Mouse (Mus musculus): ENCODE data around the gene Fgfr2. TPM values are rescaled to one million over a fixed set of nuclear protein-coding genes. Genes with fewer than 3 reads are reported as not detected.
A peak's percentile ranks its signal among the peaks of the same experiment; 100 is the strongest.

Gene Fgfr2
- polyA plus RNA-seq, 1 experiment from 2014 or later, result 106 TPM

DNA sequence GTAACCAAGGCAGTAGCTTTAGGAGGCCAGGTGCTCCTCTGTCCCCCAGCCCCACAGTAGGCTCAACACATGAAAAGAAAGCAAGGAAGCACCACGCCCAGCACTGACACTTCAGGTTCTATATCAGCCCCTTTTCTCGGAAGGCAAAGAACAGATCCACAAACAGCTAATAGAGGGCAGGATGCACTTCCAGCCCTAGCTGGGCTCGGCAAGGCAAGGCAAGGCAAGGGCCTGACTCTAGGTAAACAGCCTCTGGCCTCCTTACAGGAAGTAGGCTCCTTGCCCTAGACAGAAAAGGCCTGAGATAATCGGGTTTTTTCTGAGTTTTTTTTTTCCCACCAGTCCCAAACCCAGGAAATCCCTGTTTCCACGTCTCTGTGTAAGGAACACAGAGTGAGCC, 433.4 kb downstream of the Fgfr2 start:
- DNase-seq (ENCODE audit: low spot score) (no peak), ATAC-seq (ENCODE audit: low read depth) (no peak)
- no peaks in the 10 kb centered on the region for H3K36me3 ChIP-seq (ENCODE audit: control insufficient read depth, insufficient read depth, low read length)
- peak overlapping the region; percentile 63 for H3K27ac ChIP-seq (replicated peaks; ENCODE audit: low read depth, low read length)
- H3K4me3 ChIP-seq (ENCODE audit: low read depth, low read length), result no peak overlapping the region
- H3K9me3 ChIP-seq (ENCODE audit: control insufficient read depth, low read length), result 0 out of 2 replicates have a peak, but pooled peaks cover 2% of the 10 kb centered on the region
- no peaks in the 10 kb centered on the region for H3K27me3 ChIP-seq (replicated peaks; ENCODE audit: control insufficient read depth, insufficient read depth, low read length)
- H3K9ac ChIP-seq (ENCODE audit: low read depth, low read length), result no peak overlapping the region
- 52% methylated on average over 5 of the region's 5 CpGs for WGBS
- H3K4me1 ChIP-seq (ENCODE audit: control insufficient read depth, insufficient read depth, low read length), result peaks cover 13% of the 10 kb centered on the region
- no peak overlapping the region for H3K4me2 ChIP-seq (ENCODE audit: low read depth, low read length)

GRCm38 (mm10) chr7:132688721-132689120, 434.4 kb downstream of the Fgfr2 start:
- peak overlapping the region; percentile 63; the same call in 1 of the 2 replicates for H3K27ac ChIP-seq (replicated peaks; ENCODE audit: low read depth, low read length)
- H3K4me1 ChIP-seq (ENCODE audit: control insufficient read depth, insufficient read depth, low read length), result peaks cover 13% of the 10 kb centered on the region
- H3K4me2 ChIP-seq (ENCODE audit: low read depth, low read length), result no peak overlapping the region
- 30% methylated on average over 4 of the region's 5 CpGs for WGBS
- 0 out of 2 replicates have a peak, but pooled peaks have one; percentile 16 for ATAC-seq (ENCODE audit: low read depth)
- peak; percentile 64 for DNase-seq (ENCODE audit: low spot score)
- no peaks in the 10 kb centered on the region for H3K27me3 ChIP-seq (replicated peaks; ENCODE audit: control insufficient read depth, insufficient read depth, low read length)
- no peaks in the 10 kb centered on the region for H3K9me3 ChIP-seq (ENCODE audit: control insufficient read depth, low read length)
- no peak overlapping the region for H3K9ac ChIP-seq (ENCODE audit: low read depth, low read length)
- H3K36me3 ChIP-seq (ENCODE audit: control insufficient read depth, insufficient read depth, low read length), result no peaks in the 10 kb centered on the region
- H3K4me3 ChIP-seq (ENCODE audit: low read depth, low read length), result no peak overlapping the region

- H3K27me3 ChIP-seq (replicated peaks; ENCODE audit: control insufficient read depth, insufficient read depth, low read length), result no peaks in the 10 kb centered on the region
- H3K9me3 ChIP-seq (ENCODE audit: control insufficient read depth, low read length), result no peaks in the 10 kb centered on the region
- no peak overlapping the region for H3K9ac ChIP-seq (ENCODE audit: low read depth, low read length)
- no peak for ATAC-seq (ENCODE audit: low read depth)
- DNase-seq (ENCODE audit: low spot score), result no peak
- 0 out of 2 replicates have a peak overlapping the region, but pooled peaks have one; percentile 33 for H3K27ac ChIP-seq (replicated peaks; ENCODE audit: low read depth, low read length)
- peaks cover 13% of the 10 kb centered on the region for H3K4me1 ChIP-seq (ENCODE audit: control insufficient read depth, insufficient read depth, low read length)
- no peak overlapping the region for H3K4me3 ChIP-seq (ENCODE audit: low read depth, low read length)
- H3K4me2 ChIP-seq (ENCODE audit: low read depth, low read length), result no peak overlapping the region
- no peaks in the 10 kb centered on the region for H3K36me3 ChIP-seq (ENCODE audit: control insufficient read depth, insufficient read depth, low read length)
- 53% methylated on average over 2 of the region's 2 CpGs for whole genome bisulfite sequencing
These were observed 435.3 kb downstream of the Fgfr2 start for GRCm38 (mm10) chr7:132687897-132688296.

DNA sequence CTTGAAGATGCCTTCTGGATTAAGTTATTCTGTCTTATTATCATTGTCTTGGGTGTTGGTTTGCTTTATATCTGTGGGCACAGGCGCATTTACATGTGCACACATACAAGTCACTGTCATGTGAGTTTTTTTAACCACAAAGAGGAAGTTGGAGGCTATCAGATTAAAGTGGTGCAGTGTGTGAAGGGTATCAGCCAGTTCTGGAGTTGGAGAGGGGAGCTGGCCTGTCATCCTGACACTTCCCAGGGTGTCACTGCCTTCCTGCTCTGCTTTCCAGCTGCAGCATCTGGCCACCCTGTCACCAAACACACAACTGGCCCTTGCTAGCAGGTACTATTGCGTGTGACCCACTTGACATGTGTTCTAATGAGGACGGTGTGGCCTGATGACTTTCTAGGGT, 436.6 kb downstream of the Fgfr2 start:
- DNase-seq (ENCODE audit: low spot score) (no peak), ATAC-seq (ENCODE audit: low read depth) (no peak)
- H3K4me1 ChIP-seq (ENCODE audit: control insufficient read depth, insufficient read depth, low read length), result peaks cover 13% of the 10 kb centered on the region
- 90% methylated on average over 3 of the region's 3 CpGs for WGBS
- no peak overlapping the region for H3K4me2 ChIP-seq (ENCODE audit: low read depth, low read length)
- H3K27ac ChIP-seq (replicated peaks; ENCODE audit: low read depth, low read length), result no peak overlapping the region
- no peaks in the 10 kb centered on the region for H3K9me3 ChIP-seq (ENCODE audit: control insufficient read depth, low read length)
- no peaks in the 10 kb centered on the region for H3K36me3 ChIP-seq (ENCODE audit: control insufficient read depth, insufficient read depth, low read length)
- no peak overlapping the region for H3K9ac ChIP-seq (ENCODE audit: low read depth, low read length)
- no peaks in the 10 kb centered on the region for H3K27me3 ChIP-seq (replicated peaks; ENCODE audit: control insufficient read depth, insufficient read depth, low read length)
- no peak overlapping the region for H3K4me3 ChIP-seq (ENCODE audit: low read depth, low read length)

GRCm38 (mm10) chr7:132683923-132684322, 439.2 kb downstream of the Fgfr2 start:
- Histone ChIP-seq H3K27me3 (replicated peaks; ENCODE audit: control insufficient read depth, insufficient read depth, low read length) (no peaks in the 10 kb centered on the region), H3K27ac (replicated peaks; ENCODE audit: low read depth, low read length) (no peak overlapping the region), H3K4me3 (ENCODE audit: low read depth, low read length) (no peak overlapping the region), H3K4me2 (ENCODE audit: low read depth, low read length) (no peak overlapping the region), H3K9me3 (ENCODE audit: control insufficient read depth, low read length) (no peaks in the 10 kb centered on the region), H3K9ac (ENCODE audit: low read depth, low read length) (no peak overlapping the region), H3K4me1 (ENCODE audit: control insufficient read depth, insufficient read depth, low read length) (peaks cover 8% of the 10 kb centered on the region), H3K36me3 (ENCODE audit: control insufficient read depth, insufficient read depth, low read length) (no peaks in the 10 kb centered on the region)
- 84% methylated on average over 4 of the region's 4 CpGs for WGBS
- no peak for ATAC-seq (ENCODE audit: low read depth)
- DNase-seq (ENCODE audit: low spot score), result no peak

DNA sequence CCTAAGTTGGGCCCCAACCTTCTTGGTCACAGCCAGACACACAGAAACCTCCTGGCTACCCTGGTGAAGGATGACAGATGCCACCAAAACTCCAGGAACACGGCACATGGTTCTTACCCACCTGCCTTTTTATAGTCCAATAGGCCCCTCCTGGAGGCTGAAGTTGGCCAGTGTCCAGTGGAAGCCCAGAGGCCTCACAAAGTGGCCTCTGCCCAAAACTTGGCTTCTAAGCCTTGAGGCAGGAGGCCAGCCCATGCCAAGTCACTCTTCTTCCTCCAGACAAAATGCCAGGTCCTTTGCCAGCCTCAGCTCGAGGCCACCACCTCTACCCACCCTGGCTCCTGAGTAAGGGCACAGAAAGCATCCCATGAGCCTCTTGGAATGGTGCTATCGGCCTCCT, 440.2 kb downstream of the Fgfr2 start:
- no peaks in the 10 kb centered on the region for H3K9me3 ChIP-seq (ENCODE audit: control insufficient read depth, low read length)
- ATAC-seq (ENCODE audit: low read depth) (no peak), DNase-seq (ENCODE audit: low spot score) (no peak)
- H3K27ac ChIP-seq (replicated peaks; ENCODE audit: low read depth, low read length), result no peak overlapping the region
- no peak overlapping the region for H3K9ac ChIP-seq (ENCODE audit: low read depth, low read length)
- H3K27me3 ChIP-seq (replicated peaks; ENCODE audit: control insufficient read depth, insufficient read depth, low read length), result no peaks in the 10 kb centered on the region
- H3K4me2 ChIP-seq (ENCODE audit: low read depth, low read length), result no peak overlapping the region
- H3K36me3 ChIP-seq (ENCODE audit: control insufficient read depth, insufficient read depth, low read length), result no peaks in the 10 kb centered on the region
- no peaks in the 10 kb centered on the region for H3K4me1 ChIP-seq (ENCODE audit: control insufficient read depth, insufficient read depth, low read length)
- 74% methylated on average over 3 of the region's 3 CpGs for WGBS
- H3K4me3 ChIP-seq (ENCODE audit: low read depth, low read length), result no peak overlapping the region

DNA sequence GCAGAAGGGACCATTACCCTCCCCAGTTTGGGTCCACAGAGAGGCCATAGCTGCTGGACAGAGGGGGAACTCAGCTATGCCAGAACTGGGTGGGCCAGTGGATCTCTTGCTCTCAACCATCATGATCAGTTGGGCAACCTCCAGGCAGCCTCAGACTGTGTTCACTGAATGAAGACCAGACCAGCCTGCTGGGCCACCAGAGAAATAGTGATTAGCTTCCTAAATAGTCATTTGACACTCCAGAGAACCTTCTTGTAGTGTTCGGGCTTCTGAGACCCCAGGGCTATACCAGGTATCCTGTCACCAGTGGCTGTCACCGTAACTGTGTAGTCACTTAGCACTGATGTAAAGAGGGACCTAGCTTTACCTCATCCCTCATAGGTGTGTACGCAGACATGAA, 440.8 kb downstream of the Fgfr2 start:
- 88% methylated on average over 3 of the region's 3 CpGs for WGBS
- DNase-seq (ENCODE audit: low spot score) (no peak), ATAC-seq (ENCODE audit: low read depth) (no peak)
- Histone ChIP-seq H3K9me3 (ENCODE audit: control insufficient read depth, low read length) (no peaks in the 10 kb centered on the region), H3K4me3 (ENCODE audit: low read depth, low read length) (no peak overlapping the region), H3K9ac (ENCODE audit: low read depth, low read length) (no peak overlapping the region), H3K27ac (replicated peaks; ENCODE audit: low read depth, low read length) (no peak overlapping the region), H3K4me2 (ENCODE audit: low read depth, low read length) (no peak overlapping the region), H3K4me1 (ENCODE audit: control insufficient read depth, insufficient read depth, low read length) (no peaks in the 10 kb centered on the region), H3K27me3 (replicated peaks; ENCODE audit: control insufficient read depth, insufficient read depth, low read length) (no peaks in the 10 kb centered on the region), H3K36me3 (ENCODE audit: control insufficient read depth, insufficient read depth, low read length) (no peaks in the 10 kb centered on the region)

DNA sequence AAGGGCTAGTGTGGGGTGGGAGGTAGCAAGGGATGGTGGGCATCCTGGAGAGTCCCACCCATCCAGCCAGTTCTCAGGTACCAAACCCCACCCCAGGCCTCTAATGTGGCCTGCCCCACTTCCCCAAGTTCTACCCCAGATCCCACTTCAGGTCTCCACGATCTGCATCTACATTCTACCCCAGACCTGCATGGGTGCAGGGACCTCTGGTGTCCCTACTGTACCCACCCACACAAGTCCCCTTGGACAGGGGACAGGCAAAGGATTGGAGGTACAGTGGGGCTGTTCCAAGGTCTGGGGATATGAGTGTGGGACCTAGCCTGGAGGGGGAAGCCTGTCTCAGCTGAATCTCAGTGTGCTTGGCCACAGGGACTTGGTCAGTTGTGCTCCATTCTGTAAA, 441.3 kb downstream of the Fgfr2 start:
- H3K4me1 ChIP-seq (ENCODE audit: control insufficient read depth, insufficient read depth, low read length), result no peaks in the 10 kb centered on the region
- H3K9me3 ChIP-seq (ENCODE audit: control insufficient read depth, low read length), result no peaks in the 10 kb centered on the region
- 80% methylated on average over 1 of the region's 1 CpGs for WGBS
- no peaks in the 10 kb centered on the region for H3K36me3 ChIP-seq (ENCODE audit: control insufficient read depth, insufficient read depth, low read length)
- no peak overlapping the region for H3K9ac ChIP-seq (ENCODE audit: low read depth, low read length)
- H3K27ac ChIP-seq (replicated peaks; ENCODE audit: low read depth, low read length), result no peak overlapping the region
- no peak overlapping the region for H3K4me2 ChIP-seq (ENCODE audit: low read depth, low read length)
- no peak for ATAC-seq (ENCODE audit: low read depth)
- no peaks in the 10 kb centered on the region for H3K27me3 ChIP-seq (replicated peaks; ENCODE audit: control insufficient read depth, insufficient read depth, low read length)
- DNase-seq (ENCODE audit: low spot score), result no peak
- H3K4me3 ChIP-seq (ENCODE audit: low read depth, low read length), result no peak overlapping the region

- Histone ChIP-seq H3K4me3 (ENCODE audit: low read depth, low read length) (no peak overlapping the region), H3K9me3 (ENCODE audit: control insufficient read depth, low read length) (no peaks in the 10 kb centered on the region), H3K27ac (replicated peaks; ENCODE audit: low read depth, low read length) (no peak overlapping the region), H3K36me3 (ENCODE audit: control insufficient read depth, insufficient read depth, low read length) (no peaks in the 10 kb centered on the region), H3K9ac (ENCODE audit: low read depth, low read length) (no peak overlapping the region), H3K27me3 (replicated peaks; ENCODE audit: control insufficient read depth, insufficient read depth, low read length) (no peaks in the 10 kb centered on the region), H3K4me2 (ENCODE audit: low read depth, low read length) (no peak overlapping the region), H3K4me1 (ENCODE audit: control insufficient read depth, insufficient read depth, low read length) (no peaks in the 10 kb centered on the region)
- DNase-seq (ENCODE audit: low spot score) (no peak), ATAC-seq (ENCODE audit: low read depth) (no peak)
- WGBS, result 88% methylated on average over 11 of the region's 11 CpGs
These were observed 441.9 kb downstream of the Fgfr2 start for GRCm38 (mm10) chr7:132681296-132681695.
